37 mouse cellular contexts compared by ENCODE assay signal in the genomic region with DNA sequence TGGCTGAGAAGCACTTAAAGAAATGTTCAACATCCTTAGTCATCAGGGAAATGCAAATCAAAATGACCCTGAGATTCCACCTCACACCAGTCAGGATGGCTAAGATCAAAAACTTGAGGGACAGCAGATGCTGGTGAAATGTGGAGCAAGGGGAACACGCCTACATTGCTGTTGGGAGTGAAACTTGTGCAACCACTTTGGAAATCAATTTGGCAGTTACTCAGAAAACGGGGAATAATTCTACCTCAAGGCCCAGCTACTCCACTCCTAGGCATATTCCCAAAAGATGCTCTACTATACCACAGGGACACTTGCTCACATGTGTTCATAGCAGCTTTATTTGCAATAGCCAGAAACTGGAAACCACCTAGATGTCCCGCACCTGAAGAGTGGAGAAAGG. TPM values are rescaled to one million over a fixed set of nuclear protein-coding genes. Genes with fewer than 3 reads are reported as not detected.
"Had no signal": no experiment of that assay in that cellular context is flagged by ENCODE, and none has a peak within 500 bp of the region (broad histone marks: within the 10 kb centered on the region; RNA-seq: fewer than 3 reads in every experiment).

No protein-coding gene starts in this region.

RNA-seq across cellular contexts. Expression of gene Hamp, which starts 6.1 kb away (rescaled TPM):
- total RNA-seq: left cerebral cortex, postnatal 10 days; left cerebral cortex, postnatal 14 days; left cerebral cortex, postnatal 25 days; left cerebral cortex, postnatal 36 days; left cerebral cortex, postnatal 4 days; megakaryocyte progenitor cell, adult 5-6 weeks; megakaryocyte-erythroid progenitor cell, adult 5-6 weeks; midbrain, postnatal 0 days; monocyte, adult 5-6 weeks had no signal
- polyA plus RNA-seq: limb, embryonic 10.5 days; limb, embryonic 11.5 days; limb, embryonic 12.5 days; limb, embryonic 13.5 days; limb, embryonic 15.5 days; liver, embryonic 11.5 days; liver, embryonic 12.5 days; lung, embryonic 14.5 days; lung, embryonic 15.5 days; lung, embryonic 16.5 days; lung, postnatal 0 days; macrophage; midbrain, embryonic 10.5 days; midbrain, embryonic 12.5 days; midbrain, embryonic 13.5 days; midbrain, embryonic 14.5 days; midbrain, embryonic 15.5 days; midbrain, embryonic 16.5 days; midbrain, postnatal 0 days; myocyte; neural tube, embryonic 11.5 days; neural tube, embryonic 12.5 days; neural tube, embryonic 13.5 days had no signal

RNA-seq across cellular contexts. Expression of gene Fam187b, which starts 23.7 kb away (rescaled TPM):
- total RNA-seq: left cerebral cortex, postnatal 25 days; left cerebral cortex, postnatal 36 days; megakaryocyte-erythroid progenitor cell, adult 5-6 weeks; monocyte, adult 5-6 weeks had no signal
- polyA plus RNA-seq: myocyte had no signal

RNA-seq across cellular contexts. Expression of gene Hamp2, which starts 25.4 kb away (rescaled TPM):
- total RNA-seq: left cerebral cortex, postnatal 10 days; left cerebral cortex, postnatal 14 days; left cerebral cortex, postnatal 25 days; left cerebral cortex, postnatal 36 days; left cerebral cortex, postnatal 4 days; megakaryocyte progenitor cell, adult 5-6 weeks; megakaryocyte, adult 5-6 weeks; megakaryocyte-erythroid progenitor cell, adult 5-6 weeks; midbrain, postnatal 0 days; monocyte, adult 5-6 weeks had no signal
- polyA plus RNA-seq: limb, embryonic 10.5 days; limb, embryonic 11.5 days; limb, embryonic 12.5 days; limb, embryonic 13.5 days; limb, embryonic 15.5 days; liver, embryonic 11.5 days; liver, embryonic 12.5 days; liver, embryonic 13.5 days; liver, embryonic 14.5 days; liver, embryonic 15.5 days; liver, embryonic 16.5 days; lung, embryonic 14.5 days; lung, embryonic 15.5 days; lung, embryonic 16.5 days; lung, postnatal 0 days; macrophage; midbrain, embryonic 10.5 days; midbrain, embryonic 11.5 days; midbrain, embryonic 12.5 days; midbrain, embryonic 13.5 days; midbrain, embryonic 14.5 days; midbrain, embryonic 15.5 days; midbrain, embryonic 16.5 days; midbrain, postnatal 0 days; myocyte; neural tube, embryonic 11.5 days; neural tube, embryonic 12.5 days; neural tube, embryonic 13.5 days had no signal
